Mouse (Mus musculus) CH12.LX (cell line): ENCODE measurements at regions not wholly inside any gene's neighbourhood (a gene's known extent, or its start where the extent isn't known, plus 50 kb on each side); places are given as distances from the start of the nearest gene placed in this dataset.

Experiments used
- DNase-seq: peaks from one replicate; pipeline ENCODE4 v3.0.0-alpha.2; 2013; ENCODE audit errors: extremely low read depth
- H3K27ac ChIP-seq: 2 replicates; pipeline ENCODE4 v1.5.1; 2012; ENCODE audit warnings: low read depth, mild to moderate bottlenecking, control low read depth, moderate library complexity; ENCODE audit not compliant: insufficient read depth
- H3K27me3 ChIP-seq: replicated peaks from 2 replicates; pipeline ENCODE3; 2012; ENCODE audit warnings: inconsistent platforms
- H3K36me3 ChIP-seq, 2 experiments: replicated peaks in 1 of 2; 2 replicates each; pipeline versions ENCODE3 to v1.6.1; 2012; ENCODE audit warnings: inconsistent platforms in 1 of 2, low read length in 1 of 2, mild to moderate bottlenecking in 1 of 2, mixed read lengths in 1 of 2, moderate library complexity in 1 of 2; ENCODE audit not compliant: control insufficient read depth in 1 of 2, insufficient read depth in 1 of 2
- H3K4me1 ChIP-seq, 2 experiments: 2 replicates each; pipeline ENCODE4 v1.6.1; 2012; ENCODE audit warnings: inconsistent platforms in 1 of 2, moderate library complexity in 1 of 2; ENCODE audit not compliant: insufficient read depth in 2 of 2, control insufficient read depth in 1 of 2
- H3K4me2 ChIP-seq: 2 replicates; pipeline ENCODE4 v1.6.1; 2012; ENCODE audit warnings: low read depth, mild to moderate bottlenecking, control low read depth; ENCODE audit not compliant: poor library complexity, insufficient read depth, severe bottlenecking
- H3K4me3 ChIP-seq, 3 experiments: fragments of 150-350 bp in 1 of 3; sonication (generic) in 1 of 3; replicated peaks in 1 of 3; 2 replicates each; pipeline versions ENCODE3 to v1.5.1; 2011 to 2012; ENCODE audit warnings: low read depth in 2 of 3, low read length in 2 of 3, mild to moderate bottlenecking in 2 of 3, moderate library complexity in 2 of 3, control low read depth in 1 of 3, improper control_type of control experiment in 1 of 3, inconsistent platforms in 1 of 3, mixed read lengths in 1 of 3; ENCODE audit not compliant: poor library complexity in 1 of 3
- H3K79me2 ChIP-seq: replicated peaks from 2 replicates; pipeline ENCODE4 v1.6.1; 2012; ENCODE audit warnings: mild to moderate bottlenecking, moderate library complexity; ENCODE audit not compliant: control insufficient read depth, poor library complexity, insufficient read depth, severe bottlenecking; ENCODE audit errors: extremely low read depth
- H3K9ac ChIP-seq: 2 replicates; pipeline ENCODE4 v1.6.1; 2012; ENCODE audit warnings: low read depth, mild to moderate bottlenecking, control low read depth, moderate library complexity; ENCODE audit not compliant: insufficient read depth
- H3K9me3 ChIP-seq: replicated peaks from 2 replicates; pipeline ENCODE3; 2012; ENCODE audit warnings: low read length, inconsistent platforms, mixed read lengths
- BHLHE40 ChIP-seq: IDR thresholded peaks from 2 replicates; pipeline ENCODE4 v1.6.1; 2011; ENCODE audit warnings: mild to moderate bottlenecking, low read depth, low read length, improper control_type of control experiment
- CHD2 ChIP-seq: IDR thresholded peaks from 2 replicates; pipeline ENCODE4 v1.6.1; 2011; ENCODE audit warnings: low read length, improper control_type of control experiment
- CTCF ChIP-seq, 2 experiments: IDR thresholded peaks in 1 of 2; conservative IDR thresholded peaks in 1 of 2; 2 replicates each; pipeline ENCODE4 v1.5.1; 2011 to 2012; ENCODE audit warnings: low read depth in 2 of 2, low read length in 2 of 2, improper control_type of control experiment in 1 of 2, inconsistent platforms in 1 of 2, mild to moderate bottlenecking in 1 of 2, moderate library complexity in 1 of 2
- ELF1 ChIP-seq: IDR thresholded peaks from 2 replicates; pipeline ENCODE4 v1.6.1; 2014; ENCODE audit warnings: low read depth, mild to moderate bottlenecking, inconsistent platforms, low read length, improper control_type of control experiment
- GABPA ChIP-seq: IDR thresholded peaks from 2 replicates; pipeline ENCODE4 v1.6.1; 2012; ENCODE audit warnings: low read depth, low read length, improper control_type of control experiment, inconsistent platforms; ENCODE audit not compliant: insufficient replicate concordance
- IRF4 ChIP-seq: IDR thresholded peaks from 2 replicates; pipeline ENCODE4 v1.6.1; 2014; ENCODE audit warnings: low read depth, mild to moderate bottlenecking, inconsistent platforms, low read length, improper control_type of control experiment
- JUN ChIP-seq: IDR thresholded peaks from 2 replicates; pipeline ENCODE4 v1.6.1; 2011; ENCODE audit warnings: low read depth, mild to moderate bottlenecking, low read length, improper control_type of control experiment, moderate library complexity; ENCODE audit not compliant: insufficient read depth
- JUND ChIP-seq: conservative IDR thresholded peaks from 2 replicates; pipeline ENCODE4 v1.6.1; 2011; ENCODE audit warnings: low read depth, low read length, improper control_type of control experiment
- KAT2A ChIP-seq: IDR thresholded peaks from 2 replicates; pipeline ENCODE4 v1.6.1; 2012; ENCODE audit warnings: low read length, improper control_type of control experiment, inconsistent platforms; ENCODE audit not compliant: insufficient replicate concordance
- MAX ChIP-seq: IDR thresholded peaks from 2 replicates; pipeline ENCODE4 v1.6.1; 2011; ENCODE audit warnings: low read length, improper control_type of control experiment
- MAZ ChIP-seq: IDR thresholded peaks from 2 replicates; pipeline ENCODE4 v1.6.1; 2012; ENCODE audit warnings: low read depth, mild to moderate bottlenecking, inconsistent platforms, low read length, improper control_type of control experiment, moderate library complexity
- MEF2A ChIP-seq: IDR thresholded peaks from 2 replicates; pipeline ENCODE4 v1.6.1; 2014; ENCODE audit warnings: low read depth, mild to moderate bottlenecking, inconsistent platforms, low read length, improper control_type of control experiment, borderline replicate concordance
- MYC ChIP-seq: IDR thresholded peaks from 2 replicates; pipeline ENCODE4 v1.6.1; 2011; ENCODE audit warnings: low read depth, mild to moderate bottlenecking, improper control_type of control experiment, low read length
- NRF1 ChIP-seq: IDR thresholded peaks from 2 replicates; pipeline ENCODE4 v1.6.1; 2014; ENCODE audit warnings: low read depth, mild to moderate bottlenecking, inconsistent platforms, low read length, improper control_type of control experiment, moderate library complexity
- PAX5 ChIP-seq: IDR thresholded peaks from 2 replicates; pipeline ENCODE4 v1.6.1; 2012; ENCODE audit warnings: low read length, inconsistent platforms, mixed read lengths
- RCOR1 ChIP-seq: conservative IDR thresholded peaks from 2 replicates; pipeline ENCODE4 v1.6.1; 2012; ENCODE audit warnings: low read depth, mild to moderate bottlenecking, inconsistent platforms, low read length, improper control_type of control experiment
- SIN3A ChIP-seq: IDR thresholded peaks from 2 replicates; pipeline ENCODE4 v1.6.1; 2012; ENCODE audit warnings: low read length, improper control_type of control experiment, inconsistent platforms
- SMC3 ChIP-seq: IDR thresholded peaks from 2 replicates; pipeline ENCODE4 v1.6.1; 2011; ENCODE audit warnings: low read depth, low read length, improper control_type of control experiment
- TBP ChIP-seq: conservative IDR thresholded peaks from 2 replicates; pipeline ENCODE4 v1.6.1; 2011; ENCODE audit warnings: low read depth, low read length, improper control_type of control experiment
- TCF12 ChIP-seq: IDR thresholded peaks from 2 replicates; pipeline ENCODE4 v1.6.1; 2014; ENCODE audit warnings: low read depth, mild to moderate bottlenecking, inconsistent platforms, low read length, improper control_type of control experiment
- USF1 ChIP-seq: IDR thresholded peaks from 2 replicates; pipeline ENCODE4 v1.6.1; 2014; ENCODE audit warnings: low read depth, mild to moderate bottlenecking, inconsistent platforms, low read length, improper control_type of control experiment
- ZMIZ1 ChIP-seq: IDR thresholded peaks from 2 replicates; pipeline ENCODE4 v1.6.1; 2012; ENCODE audit warnings: low read depth, mild to moderate bottlenecking, inconsistent platforms, low read length, improper control_type of control experiment
- ZNF384 ChIP-seq: IDR thresholded peaks from 2 replicates; pipeline ENCODE4 v1.6.1; 2012; ENCODE audit warnings: low read depth, low read length, improper control_type of control experiment, inconsistent platforms
- dilution Hi-C: fragments of 300-500 bp; cut with MboI; formaldehyde crosslinking; loops from 2 replicates; pipeline ENCODE4 v1.14.3; 2020; ENCODE audit warnings: low sequenced_read_pairs; ENCODE audit not compliant: extremely low pct_unique_long_range_greater_than_20kb, extremely low pct_ligation_motif_present
- in situ Hi-C: fragments of 300-500 bp; cut with MboI; formaldehyde crosslinking; loops from 3 replicates; pipeline ENCODE4 v1.14.3; 2019; ENCODE audit warnings: low sequenced_read_pairs, low pct_ligation_motif_present, low pct_unique_long_range_greater_than_20kb, mixed read lengths

- in situ Hi-C loops = no loop called here
- H3K4me3 ChIP-seq = no peak overlapping the region
- no peaks in the 10 kb centered on the region for H3K79me2 ChIP-seq
- no peaks in the 10 kb centered on the region for H3K4me1 ChIP-seq
- no peak for TF ChIP-seq IRF4
- no peak for TF ChIP-seq TBP
- TF ChIP-seq RCOR1 = no peak
- TF ChIP-seq SIN3A = no peak
- no peak for TF ChIP-seq CTCF (conservative IDR thresholded peaks at IDR 0.05 in 1 of 2, IDR thresholded peaks at IDR 0.05 in 1 of 2; ENCODE audit: low read depth in 2 of 2, low read length in 2 of 2)
- TF ChIP-seq BHLHE40 = no peak
- no peak for TF ChIP-seq SMC3
- no peak for TF ChIP-seq ZNF384
- no peak for TF ChIP-seq KAT2A
- no peak for TF ChIP-seq PAX5
- no peak for TF ChIP-seq MEF2A
- TF ChIP-seq JUN = no peak
- no peak for TF ChIP-seq TCF12
- no peak for TF ChIP-seq NRF1
- dilution Hi-C loops = no loop called here
- no peaks in the 10 kb centered on the region for H3K36me3 ChIP-seq
- no peak overlapping the region for H3K4me2 ChIP-seq
- no peaks in the 10 kb centered on the region for H3K9me3 ChIP-seq
- no peak overlapping the region for H3K27ac ChIP-seq
- no peak for DNase-seq
- no peak overlapping the region for H3K9ac ChIP-seq
- no peaks in the 10 kb centered on the region for H3K27me3 ChIP-seq
These were observed 505.4 kb downstream of the Sema5a start for GRCm38 (mm10) chr15:32749971-32750370.

GRCm38 (mm10) chr15:32751991-32752390, 507.4 kb downstream of the Sema5a start:
- dilution Hi-C loops (no loop called here), in situ Hi-C loops (no loop called here)
- no peaks in the 10 kb centered on the region for H3K36me3 ChIP-seq
- DNase-seq = no peak
- H3K9ac ChIP-seq = no peak overlapping the region
- H3K27ac ChIP-seq = no peak overlapping the region
- H3K27me3 ChIP-seq = no peaks in the 10 kb centered on the region
- no peaks in the 10 kb centered on the region for H3K4me1 ChIP-seq
- TF ChIP-seq JUND (no peak), MYC (no peak), GABPA (no peak), CHD2 (no peak), MAZ (no peak), USF1 (no peak), BHLHE40 (no peak), ELF1 (no peak), MAX (no peak), ZMIZ1 (no peak)
- TF ChIP-seq, all 38 proteins: peak for 0
- Histone ChIP-seq H3K79me2 (no peaks in the 10 kb centered on the region), H3K4me3 (no peak overlapping the region), H3K4me2 (no peak overlapping the region), H3K9me3 (no peaks in the 10 kb centered on the region)
